Mouse (Mus musculus) limb, embryonic 15.5 days (tissue): Measurements from ENCODE around the gene Tm4sf1. TPM values are rescaled to one million over a fixed set of nuclear protein-coding genes. Genes with fewer than 3 reads are reported as not detected.
A peak's percentile ranks its signal among the peaks of the same experiment; 100 is the strongest.

ENCODE experiments used
- ATAC-seq: fragments of 200-750 bp; cut with Nextera tagmentation; 2 replicates; pipeline ENCODE4 v1.8.0; 2017; ENCODE audit warnings: low read depth, moderate TSS enrichment; ENCODE audit not compliant: insufficient number of reproducible peaks, low FRiP score, low TSS enrichment
- H3K27ac ChIP-seq: fragments of 300-500 bp; sonication (generic); 2 replicates; pipeline ENCODE4 v1.5.1; 2015; ENCODE audit warnings: moderate library complexity, mild to moderate bottlenecking, inconsistent platforms
- H3K27me3 ChIP-seq: fragments of 300-500 bp; sonication (generic); 2 replicates; pipeline ENCODE4 v1.6.1; 2015; ENCODE audit warnings: inconsistent platforms
- H3K36me3 ChIP-seq: fragments of 300-500 bp; sonication (generic); 2 replicates; pipeline ENCODE4 v1.6.1; 2015; ENCODE audit warnings: inconsistent platforms
- H3K4me1 ChIP-seq: fragments of 300-500 bp; sonication (generic); 2 replicates; pipeline ENCODE4 v1.6.1; 2015; ENCODE audit warnings: inconsistent platforms
- H3K4me2 ChIP-seq: fragments of 300-500 bp; sonication (generic); 2 replicates; pipeline ENCODE4 v1.6.1; 2015; ENCODE audit warnings: mild to moderate bottlenecking, inconsistent platforms
- H3K4me3 ChIP-seq: fragments of 300-500 bp; sonication (generic); 2 replicates; pipeline ENCODE4 v1.5.1; 2015; ENCODE audit warnings: mild to moderate bottlenecking, inconsistent platforms
- H3K9ac ChIP-seq: fragments of 300-500 bp; sonication (generic); 2 replicates; pipeline ENCODE4 v1.6.1; 2015; ENCODE audit warnings: inconsistent platforms
- H3K9me3 ChIP-seq: fragments of 300-500 bp; sonication (generic); 2 replicates; pipeline ENCODE4 v1.6.1; 2016; ENCODE audit warnings: inconsistent platforms
- WGBS: fragments of 180-500 bp; shearing (Covaris S2); methylation state at CpG from one replicate; pipeline ENCODE4 v1.1.7; 2015; 5-methylcytosine and 5-hydroxymethylcytosine counted together
- polyA plus RNA-seq: library from polyadenylated mRNA; unstranded; fragments of >200 nt; fragmentation: Nextera tagmentation; extraction: Ambion mirVana; gene quantifications from 2 replicates; pipeline ENCODE4 v1.2.1, GENCODE M21; 2015

Gene Tm4sf1
- polyA plus RNA-seq = 106 and 107 TPM in 2 replicates

- Histone ChIP-seq H3K4me3 (no peak within 1 kb of the TSS), H3K36me3 (no peaks in the 10 kb centered on the region), H3K4me1 (peaks cover 4% of the 10 kb centered on the region), H3K9me3 (no peaks in the 10 kb centered on the region), H3K27me3 (no peaks in the 10 kb centered on the region), H3K27ac (no peak within 1 kb of the TSS), H3K9ac (no peak within 1 kb of the TSS), H3K4me2 (no peak within 1 kb of the TSS)
- WGBS = 52% methylated on average over 2 of the region's 2 CpGs
- peak; percentile 63; the same call in 1 of the 2 replicates for ATAC-seq
These were observed at the start of gene Tm4sf1 for GRCm38 (mm10) chr3:57301921-57302539. TSS of gene Tm4sf1 (minus strand) at chr3:57301988.

- Histone ChIP-seq H3K9ac (no peak overlapping the region), H3K27ac (no peak overlapping the region), H3K9me3 (no peaks in the 10 kb centered on the region), H3K4me1 (no peaks in the 10 kb centered on the region), H3K27me3 (no peaks in the 10 kb centered on the region), H3K36me3 (no peaks in the 10 kb centered on the region), H3K4me3 (no peak overlapping the region), H3K4me2 (no peak overlapping the region)
- WGBS = 73% methylated on average over 5 of the region's 5 CpGs
- no peak for ATAC-seq
These were observed 43.0 kb upstream of the Tm4sf1 start for GRCm38 (mm10) chr3:57344811-57345210.

- WGBS = 76% methylated on average over 11 of the region's 11 CpGs
- no peaks in the 10 kb centered on the region for H3K27me3 ChIP-seq
- no peak overlapping the region for H3K9ac ChIP-seq
- H3K36me3 ChIP-seq = no peaks in the 10 kb centered on the region
- ATAC-seq = no peak
- no peaks in the 10 kb centered on the region for H3K9me3 ChIP-seq
- no peak overlapping the region for H3K27ac ChIP-seq
- H3K4me2 ChIP-seq = no peak overlapping the region
- no peak overlapping the region for H3K4me3 ChIP-seq
- H3K4me1 ChIP-seq = no peaks in the 10 kb centered on the region
These were observed 42.2 kb upstream of the Tm4sf1 start for GRCm38 (mm10) chr3:57343837-57344607.

- Histone ChIP-seq H3K4me3 (no peak overlapping the region), H3K4me1 (no peaks in the 10 kb centered on the region), H3K36me3 (no peaks in the 10 kb centered on the region), H3K4me2 (no peak overlapping the region), H3K9me3 (no peaks in the 10 kb centered on the region), H3K9ac (no peak overlapping the region), H3K27me3 (no peaks in the 10 kb centered on the region), H3K27ac (no peak overlapping the region)
- ATAC-seq = no peak
- 89% methylated on average over 4 of the region's 4 CpGs for WGBS
These were observed 41.2 kb upstream of the Tm4sf1 start for GRCm38 (mm10) chr3:57342976-57343375.

- no peaks in the 10 kb centered on the region for H3K36me3 ChIP-seq
- no peaks in the 10 kb centered on the region for H3K9me3 ChIP-seq
- no peak overlapping the region for H3K4me3 ChIP-seq
- no peak overlapping the region for H3K9ac ChIP-seq
- no peaks in the 10 kb centered on the region for H3K27me3 ChIP-seq
- no peak overlapping the region for H3K27ac ChIP-seq
- no peak for ATAC-seq
- H3K4me1 ChIP-seq = no peaks in the 10 kb centered on the region
- 77% methylated on average over 3 of the region's 3 CpGs for WGBS
- no peak overlapping the region for H3K4me2 ChIP-seq
These were observed 39.5 kb upstream of the Tm4sf1 start for GRCm38 (mm10) chr3:57341321-57341720.

GRCm38 (mm10) chr3:57335080-57335815 lies 33.5 kb upstream of the Tm4sf1 start:
- Histone ChIP-seq H3K4me1 (0 out of 2 replicates have a peak, but pooled peaks cover 5% of the 10 kb centered on the region), H3K9me3 (no peaks in the 10 kb centered on the region), H3K4me3 (no peak overlapping the region), H3K9ac (no peak overlapping the region), H3K27me3 (no peaks in the 10 kb centered on the region), H3K27ac (peak overlapping the region; percentile 43), H3K4me2 (no peak overlapping the region), H3K36me3 (no peaks in the 10 kb centered on the region)
- WGBS = 76% methylated on average over 3 of the region's 3 CpGs
- no peak for ATAC-seq

- no peak overlapping the region for H3K4me2 ChIP-seq
- H3K9me3 ChIP-seq = no peaks in the 10 kb centered on the region
- H3K36me3 ChIP-seq = no peaks in the 10 kb centered on the region
- no peak overlapping the region for H3K9ac ChIP-seq
- no peak overlapping the region for H3K4me3 ChIP-seq
- H3K4me1 ChIP-seq = no peaks in the 10 kb centered on the region
- H3K27me3 ChIP-seq = no peaks in the 10 kb centered on the region
- no peak for ATAC-seq
- no peak overlapping the region for H3K27ac ChIP-seq
- 79% methylated on average over 5 of the region's 6 CpGs for WGBS
These were observed 26.2 kb upstream of the Tm4sf1 start for GRCm38 (mm10) chr3:57327941-57328340.

- no peak overlapping the region for H3K4me2 ChIP-seq
- H3K9ac ChIP-seq = no peak overlapping the region
- no peaks in the 10 kb centered on the region for H3K36me3 ChIP-seq
- 66% methylated on average over 3 of the region's 3 CpGs for WGBS
- peaks cover 4% of the 10 kb centered on the region for H3K4me1 ChIP-seq
- no peaks in the 10 kb centered on the region for H3K9me3 ChIP-seq
- H3K4me3 ChIP-seq = no peak overlapping the region
- H3K27me3 ChIP-seq = no peaks in the 10 kb centered on the region
- no peak for ATAC-seq
- H3K27ac ChIP-seq = no peak overlapping the region
These were observed 5.3 kb upstream of the Tm4sf1 start for GRCm38 (mm10) chr3:57307076-57307475.

- Histone ChIP-seq H3K9ac (no peak overlapping the region), H3K4me1 (peaks cover 4% of the 10 kb centered on the region), H3K27me3 (no peaks in the 10 kb centered on the region), H3K9me3 (no peaks in the 10 kb centered on the region), H3K4me2 (no peak overlapping the region), H3K27ac (no peak overlapping the region), H3K4me3 (no peak overlapping the region), H3K36me3 (no peaks in the 10 kb centered on the region)
- ATAC-seq = no peak
- 55% methylated on average over 4 of the region's 4 CpGs for WGBS
These were observed 3.8 kb upstream of the Tm4sf1 start for GRCm38 (mm10) chr3:57305564-57305963.

- no peaks in the 10 kb centered on the region for H3K9me3 ChIP-seq
- no peak overlapping the region for H3K27ac ChIP-seq
- 47% methylated on average over 5 of the region's 5 CpGs for WGBS
- peaks cover 4% of the 10 kb centered on the region for H3K4me1 ChIP-seq
- no peak overlapping the region for H3K9ac ChIP-seq
- H3K36me3 ChIP-seq = no peaks in the 10 kb centered on the region
- H3K4me3 ChIP-seq = no peak overlapping the region
- no peak overlapping the region for H3K4me2 ChIP-seq
- H3K27me3 ChIP-seq = no peaks in the 10 kb centered on the region
- ATAC-seq = no peak
These were observed 2.7 kb upstream of the Tm4sf1 start for GRCm38 (mm10) chr3:57304484-57304883.

GRCm38 (mm10) chr3:57304050-57304449 lies 2.3 kb upstream of the Tm4sf1 start:
- WGBS = 65% methylated on average over 4 of the region's 4 CpGs
- H3K4me1 ChIP-seq = peaks cover 4% of the 10 kb centered on the region
- ATAC-seq = no peak
- no peak overlapping the region for H3K4me3 ChIP-seq
- no peaks in the 10 kb centered on the region for H3K27me3 ChIP-seq
- H3K27ac ChIP-seq = no peak overlapping the region
- H3K9ac ChIP-seq = no peak overlapping the region
- H3K9me3 ChIP-seq = no peaks in the 10 kb centered on the region
- H3K36me3 ChIP-seq = no peaks in the 10 kb centered on the region
- H3K4me2 ChIP-seq = no peak overlapping the region

- H3K4me1 ChIP-seq = peaks cover 4% of the 10 kb centered on the region
- no peak overlapping the region for H3K4me3 ChIP-seq
- no peaks in the 10 kb centered on the region for H3K36me3 ChIP-seq
- no peak overlapping the region for H3K4me2 ChIP-seq
- no peaks in the 10 kb centered on the region for H3K27me3 ChIP-seq
- H3K9ac ChIP-seq = no peak overlapping the region
- H3K27ac ChIP-seq = no peak overlapping the region
- no peak for ATAC-seq
- WGBS = 48% methylated on average over 3 of the region's 3 CpGs
- H3K9me3 ChIP-seq = no peaks in the 10 kb centered on the region
These were observed 1.7 kb upstream of the Tm4sf1 start for GRCm38 (mm10) chr3:57303486-57303885.
